Mouse (Mus musculus): ENCODE data around the gene Yaf2. TPM values are rescaled to one million over a fixed set of nuclear protein-coding genes. Genes with fewer than 3 reads are reported as not detected.

Yaf2 gene
- polyA plus RNA-seq, 1 experiment from 2014 or later = 117 TPM

DNA sequence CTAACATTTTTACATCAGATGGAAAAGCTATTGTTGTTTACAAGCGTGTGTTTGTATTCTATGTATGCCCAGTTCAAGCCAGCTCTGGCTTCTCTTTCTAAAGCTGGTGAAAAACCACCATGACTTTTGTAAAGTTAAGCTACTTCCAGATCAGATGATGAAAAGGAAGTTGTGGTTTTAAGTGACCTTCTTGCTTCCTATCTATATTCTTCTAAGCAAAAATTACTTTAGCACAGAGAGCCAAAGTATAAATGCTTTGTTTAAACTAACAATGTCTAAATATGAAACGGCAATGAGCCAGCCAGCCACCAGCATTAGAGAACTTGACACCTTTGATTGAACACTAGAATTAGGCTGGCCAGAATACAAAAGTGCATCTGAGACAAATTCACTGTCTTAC lies 38.5 kb downstream of the Yaf2 start:
- WGBS = 76% methylated on average over 2 of the region's 2 CpGs
- no peaks in the 10 kb centered on the region for H3K9me3 ChIP-seq (ENCODE audit: control insufficient read depth, low read length)
- H3K27ac ChIP-seq (ENCODE audit: low read length) = no peak overlapping the region
- no peaks in the 10 kb centered on the region; the same call in 1 of the 2 replicates for H3K36me3 ChIP-seq (ENCODE audit: control insufficient read depth, insufficient read depth)
- H3K4me1 ChIP-seq (replicated peaks; ENCODE audit: control insufficient read depth, insufficient read depth, low read length) = no peaks in the 10 kb centered on the region
- no peak overlapping the region for H3K4me2 ChIP-seq (ENCODE audit: low read length)
- H3K27me3 ChIP-seq (replicated peaks; ENCODE audit: control insufficient read depth, insufficient read depth, low read length) = no peaks in the 10 kb centered on the region
- H3K9ac ChIP-seq (replicated peaks; ENCODE audit: low read depth, low read length) = no peak overlapping the region
- no peak for ATAC-seq
- no peak overlapping the region for H3K4me3 ChIP-seq (replicated peaks; ENCODE audit: low read length)

DNA sequence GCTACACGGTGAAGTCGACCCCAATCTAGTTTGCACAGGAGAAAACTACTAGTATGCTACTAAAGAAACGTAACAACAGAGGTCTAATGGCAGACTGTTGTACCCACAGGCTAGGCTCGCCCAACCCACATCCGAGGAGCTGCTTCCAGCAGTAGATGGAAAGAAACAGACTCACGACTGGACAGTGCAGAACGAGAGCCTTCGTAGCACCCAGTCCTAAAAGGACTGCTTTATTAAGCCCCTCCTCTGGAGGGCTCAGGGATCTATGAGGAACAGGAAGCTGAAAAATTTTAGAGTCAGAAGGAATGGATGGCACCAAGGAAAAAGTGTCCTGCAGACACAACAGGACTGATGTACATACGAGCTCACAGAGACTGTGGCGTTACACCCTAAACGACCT lies 42.3 kb downstream of the Yaf2 start:
- no peaks in the 10 kb centered on the region for H3K9me3 ChIP-seq (ENCODE audit: control insufficient read depth, low read length)
- H3K36me3 ChIP-seq (ENCODE audit: control insufficient read depth, insufficient read depth) = no peaks in the 10 kb centered on the region
- H3K9ac ChIP-seq (replicated peaks; ENCODE audit: low read depth, low read length) = no peak overlapping the region
- H3K27ac ChIP-seq (ENCODE audit: low read length) = no peak overlapping the region
- no peak overlapping the region for H3K4me2 ChIP-seq (ENCODE audit: low read length)
- no peaks in the 10 kb centered on the region for H3K4me1 ChIP-seq (replicated peaks; ENCODE audit: control insufficient read depth, insufficient read depth, low read length)
- no peak for ATAC-seq
- 87% methylated on average over 11 of the region's 11 CpGs for WGBS
- H3K27me3 ChIP-seq (replicated peaks; ENCODE audit: control insufficient read depth, insufficient read depth, low read length) = no peaks in the 10 kb centered on the region
- no peak overlapping the region for H3K4me3 ChIP-seq (replicated peaks; ENCODE audit: low read length)

DNA sequence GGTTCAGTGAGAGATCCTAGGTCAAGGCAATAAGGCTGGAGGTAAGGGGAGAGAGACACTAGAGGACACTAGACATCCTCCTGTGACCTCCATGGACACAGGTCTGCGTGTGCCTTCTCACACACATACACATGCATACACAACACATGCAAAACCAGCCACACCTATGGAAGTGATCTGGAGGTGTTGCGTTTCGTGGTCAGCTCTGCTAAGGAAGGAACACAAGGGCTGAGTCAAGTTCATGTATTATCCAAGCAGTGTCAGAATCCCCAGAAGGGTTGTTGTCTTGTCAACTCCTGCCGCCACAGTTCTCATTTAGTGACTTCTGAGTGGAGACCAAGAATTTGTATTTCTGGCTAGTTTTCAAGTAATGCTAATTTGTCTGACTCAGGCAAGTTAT lies 48.4 kb downstream of the Yaf2 start:
- H3K27ac ChIP-seq (ENCODE audit: low read length) = no peak overlapping the region
- H3K27me3 ChIP-seq (replicated peaks; ENCODE audit: control insufficient read depth, insufficient read depth, low read length) = no peaks in the 10 kb centered on the region
- H3K4me3 ChIP-seq (replicated peaks; ENCODE audit: low read length) = no peak overlapping the region
- no peak overlapping the region for H3K9ac ChIP-seq (replicated peaks; ENCODE audit: low read depth, low read length)
- H3K4me2 ChIP-seq (ENCODE audit: low read length) = no peak overlapping the region
- ATAC-seq = no peak
- H3K9me3 ChIP-seq (ENCODE audit: control insufficient read depth, low read length) = no peaks in the 10 kb centered on the region
- H3K4me1 ChIP-seq (replicated peaks; ENCODE audit: control insufficient read depth, insufficient read depth, low read length) = no peaks in the 10 kb centered on the region
- 95% methylated on average over 4 of the region's 4 CpGs for WGBS
- no peaks in the 10 kb centered on the region for H3K36me3 ChIP-seq (ENCODE audit: control insufficient read depth, insufficient read depth)

DNA sequence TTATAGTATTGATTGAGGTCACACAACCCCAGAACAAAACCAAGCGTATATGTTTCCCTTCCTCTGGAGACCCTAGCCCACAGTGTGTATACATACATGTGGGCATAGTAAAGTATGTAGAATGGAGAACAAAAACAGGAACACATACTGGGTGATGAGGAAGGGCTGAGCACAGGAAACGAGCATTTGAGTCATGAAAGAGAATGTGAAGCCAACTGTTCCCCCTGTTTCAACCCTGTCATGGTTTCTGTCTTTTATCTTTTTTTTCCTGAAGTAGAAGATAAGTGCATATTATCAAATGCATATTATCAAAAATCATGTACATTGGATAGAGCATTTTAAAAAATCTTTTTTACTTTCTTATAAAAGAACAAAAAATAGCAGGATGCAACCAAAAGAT lies 49.1 kb downstream of the Yaf2 start:
- H3K4me2 ChIP-seq (ENCODE audit: low read length) = no peak overlapping the region
- H3K27me3 ChIP-seq (replicated peaks; ENCODE audit: control insufficient read depth, insufficient read depth, low read length) = no peaks in the 10 kb centered on the region
- no peaks in the 10 kb centered on the region for H3K36me3 ChIP-seq (ENCODE audit: control insufficient read depth, insufficient read depth)
- no peaks in the 10 kb centered on the region for H3K9me3 ChIP-seq (ENCODE audit: control insufficient read depth, low read length)
- no peak for ATAC-seq
- no peak overlapping the region for H3K9ac ChIP-seq (replicated peaks; ENCODE audit: low read depth, low read length)
- 76% methylated on average over 2 of the region's 2 CpGs for WGBS
- no peak overlapping the region for H3K27ac ChIP-seq (ENCODE audit: low read length)
- no peak overlapping the region for H3K4me3 ChIP-seq (replicated peaks; ENCODE audit: low read length)
- H3K4me1 ChIP-seq (replicated peaks; ENCODE audit: control insufficient read depth, insufficient read depth, low read length) = no peaks in the 10 kb centered on the region

DNA sequence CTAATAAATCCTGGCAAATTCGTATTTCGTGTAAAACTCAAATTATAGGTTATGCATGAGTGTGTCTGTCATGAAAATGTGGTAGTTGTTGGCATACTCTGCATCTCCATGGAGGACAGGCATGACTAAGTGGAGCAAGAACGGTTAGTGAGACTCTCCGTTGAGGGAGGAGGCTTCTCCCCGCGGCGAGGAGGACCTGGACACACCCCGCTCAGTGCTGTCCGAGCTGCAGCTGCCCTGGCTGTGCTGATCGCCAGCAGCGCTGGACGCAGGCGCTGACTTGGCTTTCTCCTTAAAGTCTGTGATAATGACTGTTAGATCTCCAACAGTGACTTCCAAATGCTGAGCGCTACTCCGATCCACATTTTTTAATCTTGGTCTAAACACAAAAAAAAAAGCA lies 51.5 kb downstream of the Yaf2 start:
- H3K4me3 ChIP-seq (replicated peaks; ENCODE audit: low read length) = no peak overlapping the region
- no peaks in the 10 kb centered on the region for H3K4me1 ChIP-seq (replicated peaks; ENCODE audit: control insufficient read depth, insufficient read depth, low read length)
- H3K4me2 ChIP-seq (ENCODE audit: low read length) = no peak overlapping the region
- no peak overlapping the region for H3K9ac ChIP-seq (replicated peaks; ENCODE audit: low read depth, low read length)
- no peaks in the 10 kb centered on the region for H3K9me3 ChIP-seq (ENCODE audit: control insufficient read depth, low read length)
- no peaks in the 10 kb centered on the region for H3K36me3 ChIP-seq (ENCODE audit: control insufficient read depth, insufficient read depth)
- ATAC-seq = no peak
- 81% methylated on average over 15 of the region's 15 CpGs for WGBS
- H3K27me3 ChIP-seq (replicated peaks; ENCODE audit: control insufficient read depth, insufficient read depth, low read length) = no peaks in the 10 kb centered on the region
- no peak overlapping the region for H3K27ac ChIP-seq (ENCODE audit: low read length)

DNA sequence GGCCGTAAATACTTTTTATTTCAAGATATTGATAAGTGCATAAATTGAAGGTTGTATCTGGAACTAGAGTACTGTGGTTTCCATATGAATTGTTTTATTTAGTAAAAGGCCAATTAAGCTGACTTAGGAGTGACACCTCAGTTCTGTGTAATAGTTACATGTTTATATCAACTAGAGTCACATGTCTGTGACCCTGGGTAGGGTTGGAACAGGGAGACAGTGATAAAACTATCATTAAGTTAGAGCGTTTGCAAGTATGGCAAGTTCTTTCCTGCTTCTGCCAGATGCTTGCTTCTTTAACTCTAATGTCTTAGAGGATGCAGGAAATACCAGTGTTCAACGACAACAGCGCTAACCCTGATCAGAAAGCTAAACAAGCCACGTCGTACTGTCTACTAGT lies 52.4 kb downstream of the Yaf2 start:
- ATAC-seq = no peak
- Histone ChIP-seq H3K9me3 (ENCODE audit: control insufficient read depth, low read length) (no peaks in the 10 kb centered on the region), H3K4me2 (ENCODE audit: low read length) (no peak overlapping the region), H3K4me3 (replicated peaks; ENCODE audit: low read length) (no peak overlapping the region), H3K27ac (ENCODE audit: low read length) (no peak overlapping the region), H3K36me3 (ENCODE audit: control insufficient read depth, insufficient read depth) (no peaks in the 10 kb centered on the region), H3K4me1 (replicated peaks; ENCODE audit: control insufficient read depth, insufficient read depth, low read length) (no peaks in the 10 kb centered on the region), H3K9ac (replicated peaks; ENCODE audit: low read depth, low read length) (no peak overlapping the region), H3K27me3 (replicated peaks; ENCODE audit: control insufficient read depth, insufficient read depth, low read length) (no peaks in the 10 kb centered on the region)
- WGBS = 93% methylated on average over 6 of the region's 6 CpGs

DNA sequence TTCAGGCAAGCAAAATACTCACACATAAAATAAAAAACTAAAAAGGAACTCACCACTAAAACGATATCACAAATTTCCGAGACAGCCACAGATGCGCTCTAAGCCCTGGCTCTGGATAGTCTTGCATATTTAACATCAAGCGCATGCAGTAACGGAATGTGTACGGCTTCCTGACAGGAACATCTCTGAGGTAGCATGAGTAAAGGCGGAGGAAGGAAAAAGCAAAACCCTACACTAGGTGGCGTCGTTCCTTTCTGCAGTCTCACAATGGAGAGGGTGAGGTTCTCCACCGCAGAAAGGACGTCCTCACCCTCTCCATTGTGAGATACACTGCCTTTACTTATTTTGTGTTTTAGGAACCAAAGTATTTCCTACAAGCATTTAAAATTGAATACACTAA lies 53.4 kb downstream of the Yaf2 start:
- no peak overlapping the region for H3K4me2 ChIP-seq (ENCODE audit: low read length)
- H3K27ac ChIP-seq (ENCODE audit: low read length) = no peak overlapping the region
- no peaks in the 10 kb centered on the region for H3K27me3 ChIP-seq (replicated peaks; ENCODE audit: control insufficient read depth, insufficient read depth, low read length)
- H3K4me3 ChIP-seq (replicated peaks; ENCODE audit: low read length) = no peak overlapping the region
- H3K9me3 ChIP-seq (ENCODE audit: control insufficient read depth, low read length) = no peaks in the 10 kb centered on the region
- no peak overlapping the region for H3K9ac ChIP-seq (replicated peaks; ENCODE audit: low read depth, low read length)
- H3K4me1 ChIP-seq (replicated peaks; ENCODE audit: control insufficient read depth, insufficient read depth, low read length) = no peaks in the 10 kb centered on the region
- no peaks in the 10 kb centered on the region for H3K36me3 ChIP-seq (ENCODE audit: control insufficient read depth, insufficient read depth)
- 72% methylated on average over 11 of the region's 11 CpGs for WGBS
- ATAC-seq = no peak

DNA sequence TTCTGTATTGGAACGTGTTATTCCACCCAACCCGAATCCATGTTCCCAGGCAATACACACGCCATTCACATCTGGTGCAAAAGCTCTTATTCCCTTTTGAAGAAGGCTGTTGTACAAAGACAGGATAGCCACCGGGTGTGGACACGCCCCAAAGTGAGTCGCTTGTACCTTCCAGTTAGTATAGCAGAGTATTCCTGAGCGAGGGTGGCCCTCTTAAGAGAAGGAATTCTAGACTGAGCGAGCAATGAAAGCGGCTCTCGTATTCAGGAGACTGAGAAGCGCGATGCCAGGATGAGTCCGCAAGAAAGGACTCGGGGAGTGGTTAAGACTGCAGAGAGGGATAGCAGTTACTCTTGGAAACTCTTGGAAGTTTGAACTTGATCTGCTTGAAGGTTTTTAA lies 60.5 kb downstream of the Yaf2 start:
- Histone ChIP-seq H3K27ac (ENCODE audit: low read length) (no peak overlapping the region), H3K9ac (replicated peaks; ENCODE audit: low read depth, low read length) (peak overlapping the region; percentile 67; the same call in 1 of the 2 replicates)
- WGBS = 3% methylated on average over 14 of the region's 14 CpGs

DNA sequence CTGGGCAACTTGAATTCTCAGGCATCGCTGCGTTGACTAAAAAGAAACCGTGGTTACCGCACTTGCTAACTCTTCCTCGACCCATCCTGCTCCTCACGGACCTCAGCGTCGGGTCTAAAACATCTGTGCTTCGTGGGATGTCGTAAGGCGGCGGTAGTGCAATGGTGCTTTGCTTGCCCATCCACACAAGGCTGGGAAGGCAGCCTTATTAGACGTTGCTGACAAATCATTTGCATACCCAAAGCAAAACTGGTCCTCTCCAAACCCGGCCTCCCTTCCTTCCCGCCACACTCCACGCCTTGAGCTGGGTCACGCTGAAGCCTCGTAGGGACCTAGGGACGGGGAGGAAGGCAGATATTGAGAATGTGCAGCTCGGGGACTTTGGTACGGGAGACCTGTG lies 61.1 kb downstream of the Yaf2 start:
- ATAC-seq = peak; percentile 47
- H3K4me1 ChIP-seq (replicated peaks; ENCODE audit: control insufficient read depth, insufficient read depth, low read length) = peaks cover 18% of the 10 kb centered on the region
- no peaks in the 10 kb centered on the region for H3K36me3 ChIP-seq (ENCODE audit: control insufficient read depth, insufficient read depth)
- H3K27ac ChIP-seq (ENCODE audit: low read length) = peak overlapping the region; percentile 83
- H3K9ac ChIP-seq (replicated peaks; ENCODE audit: low read depth, low read length) = peak overlapping the region; percentile 67
- under 1% methylated on average over 21 of the region's 21 CpGs for WGBS
- H3K4me3 ChIP-seq (replicated peaks; ENCODE audit: low read length) = peak overlapping the region; percentile 71
- peak overlapping the region; percentile 92 for H3K4me2 ChIP-seq (ENCODE audit: low read length)
- H3K9me3 ChIP-seq (ENCODE audit: control insufficient read depth, low read length) = no peaks in the 10 kb centered on the region
- no peaks in the 10 kb centered on the region for H3K27me3 ChIP-seq (replicated peaks; ENCODE audit: control insufficient read depth, insufficient read depth, low read length)

More for the DNA sequence above, 60.5 kb downstream of the Yaf2 start:
- Histone ChIP-seq H3K36me3 (ENCODE audit: control insufficient read depth, insufficient read depth) (no peaks in the 10 kb centered on the region), H3K4me2 (ENCODE audit: low read length) (peak overlapping the region; percentile 92), H3K9me3 (ENCODE audit: control insufficient read depth, low read length) (no peaks in the 10 kb centered on the region), H3K4me1 (replicated peaks; ENCODE audit: control insufficient read depth, insufficient read depth, low read length) (peaks cover 18% of the 10 kb centered on the region), H3K4me3 (replicated peaks; ENCODE audit: low read length) (peak overlapping the region; percentile 71), H3K27me3 (replicated peaks; ENCODE audit: control insufficient read depth, insufficient read depth, low read length) (no peaks in the 10 kb centered on the region)
- no peak for ATAC-seq
